Mouse (Mus musculus): ENCODE data around the gene Kitl.

Gene Kitl

GRCm38 (mm10) chr10:100124452-100124851 is 109.0 kb downstream of the Kitl start:
- no peak for DNase-seq (ENCODE audit: low spot score)

GRCm38 (mm10) chr10:100127837-100128743 is 112.7 kb downstream of the Kitl start:
- no peak for DNase-seq (ENCODE audit: low spot score)

- DNase-seq (ENCODE audit: low spot score), result no peak
These were observed 116.2 kb downstream of the Kitl start for GRCm38 (mm10) chr10:100131657-100132056.

- DNase-seq (ENCODE audit: low spot score), result no peak
These were observed 116.9 kb downstream of the Kitl start for GRCm38 (mm10) chr10:100132304-100132703.

GRCm38 (mm10) chr10:100138552-100138951 is 123.1 kb downstream of the Kitl start:
- DNase-seq (ENCODE audit: low spot score), result no peak

- no peak for DNase-seq (ENCODE audit: low spot score)
These were observed 132.7 kb downstream of the Kitl start for GRCm38 (mm10) chr10:100148123-100148522.
